ENCODE assay signal across 8 mouse cellular contexts in the genomic region with DNA sequence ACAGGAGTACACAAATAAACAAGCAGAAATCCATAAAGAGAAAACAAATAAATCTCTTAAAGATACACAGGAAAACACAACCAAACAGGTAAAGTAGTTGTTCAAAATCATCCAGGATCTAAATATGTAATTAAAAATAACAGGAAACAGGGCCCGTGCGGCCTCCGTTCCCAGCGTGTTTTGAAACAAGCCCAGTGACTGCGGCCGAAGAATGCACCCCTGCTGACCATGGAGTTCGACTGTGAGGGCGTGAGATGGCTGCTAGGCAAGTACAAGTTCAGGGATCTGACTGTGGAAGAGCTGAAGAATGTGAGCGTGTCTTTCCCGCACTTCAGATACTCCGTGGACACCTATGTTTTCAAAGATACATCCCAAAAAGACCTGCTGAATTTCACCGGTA.
DNase-seq lines count a peak whose midpoint lies in the region; ATAC-seq and TF ChIP-seq lines count a peak whose summit lies in the region.
"Not testable (repeated sequence)": the region's sequence is repeated elsewhere in the genome, so short reads cannot be mapped to it uniquely, and the experiment has no call there.

No protein-coding gene starts in this region.

- not testable (repeated sequence) for H3K4me1 ChIP-seq in cerebellum, adult 2 months (ENCODE audit: control insufficient read depth, insufficient read depth, low read length)

- H3K27ac ChIP-seq in cerebellum, adult 2 months (ENCODE audit: insufficient read depth, low read length), result not testable (repeated sequence)

- peak; percentile 2 for DNase-seq in adrenal gland, adult 2 months
- DNase-seq in cerebellum, adult 2 months, result peak; percentile 21 to 29
- DNase-seq in cerebellum, postnatal 25 days, result peak; percentile 18 to 51
- peak; percentile 4 for DNase-seq in gastrocnemius, postnatal 10 days
- peak; percentile 9 for DNase-seq in kidney, adult 9 months
- peak; percentile 2 for DNase-seq in layer of hippocampus, adult 11-12 months (ENCODE audit: low spot score)
- peak; percentile 37 for DNase-seq in testis, postnatal 10 days (ENCODE audit: low spot score)

- TF ChIP-seq POLR2A in cerebellum, adult 2 months (IDR thresholded peaks at IDR 0.05; ENCODE audit: borderline replicate concordance, insufficient read depth, low read length), result not testable (repeated sequence)

- ATAC-seq in megakaryocyte, adult 5-6 weeks (ENCODE audit: poor library complexity, severe bottlenecking), result peak; percentile 55; the same call in 1 of the 2 replicates

- not testable (repeated sequence) for TF ChIP-seq CTCF in cerebellum, adult 2 months (IDR thresholded peaks at IDR 0.05; ENCODE audit: borderline replicate concordance, insufficient read depth, low read depth, low read length)

- WGBS in cerebellum, adult 2 months, result 84% methylated on average over 12 of the region's 12 CpGs

- H3K27me3 ChIP-seq in cerebellum, adult 2 months (ENCODE audit: control insufficient read depth, insufficient read depth, low read length), result not testable (repeated sequence)

- not testable (repeated sequence) for H3K4me3 ChIP-seq in cerebellum, adult 2 months (replicated peaks; ENCODE audit: insufficient read depth, low read depth, low read length)
